Mouse (Mus musculus): ENCODE data around the gene Cyct.

Cyct gene

GRCm38 (mm10) chr2:76360226-76360625, at the start of gene Cyct:
Gene Cyct, minus strand, starts transcription at chr2:76360450.
- DNase-seq (ENCODE audit: low spot score) = no peak

GRCm38 (mm10) chr2:76409986-76410385, 49.7 kb upstream of the Cyct start:
- no peak for DNase-seq (ENCODE audit: low spot score)

DNA sequence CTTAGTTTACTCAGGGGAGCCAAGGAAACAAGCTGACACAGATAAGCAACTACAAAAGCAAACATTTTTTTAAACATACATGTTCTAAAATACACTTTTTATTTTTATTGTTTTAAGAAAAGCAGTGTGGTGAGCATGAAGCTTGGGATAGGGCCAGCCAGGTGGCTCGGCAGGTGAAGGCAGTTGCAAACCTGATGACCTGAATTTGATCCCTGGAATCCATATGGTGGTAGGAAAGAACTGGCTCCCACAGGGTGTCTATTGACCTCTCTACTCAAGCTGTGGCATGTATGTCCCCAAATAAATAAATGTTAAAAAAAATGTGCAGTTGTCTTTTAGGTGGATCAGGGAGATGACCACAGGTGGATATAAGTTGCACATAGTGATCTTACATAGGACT, 49.3 kb upstream of the Cyct start:
- DNase-seq (ENCODE audit: low spot score) = no peak

DNA sequence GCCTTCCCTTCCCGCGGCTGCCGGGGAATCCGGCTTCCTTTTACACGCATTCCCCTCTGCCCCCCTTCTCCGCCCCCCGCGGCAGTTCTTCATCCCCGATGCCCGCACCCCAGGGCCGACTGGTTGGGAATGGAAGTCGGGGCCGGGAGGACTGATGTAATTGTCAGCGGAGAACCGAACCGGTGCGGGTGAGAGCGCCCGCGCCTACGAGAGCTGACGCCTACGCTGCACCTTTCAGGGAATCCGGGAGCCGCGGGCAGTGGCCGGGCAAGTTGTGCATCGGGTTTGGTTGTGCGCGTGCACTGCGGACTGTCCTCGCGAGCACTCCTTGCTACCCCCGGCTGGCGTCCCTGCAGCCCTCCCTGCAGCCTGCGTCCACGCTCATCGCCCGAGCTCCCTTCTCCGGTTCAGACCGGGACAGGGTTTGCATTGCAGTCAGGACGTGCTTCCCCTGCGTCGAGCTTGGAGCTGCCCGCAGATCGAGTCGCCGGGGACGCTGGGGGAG, 46.7 kb upstream of the Cyct start:
- DNase-seq (ENCODE audit: low spot score) = peak; percentile 53

GRCm38 (mm10) chr2:76406151-76406936, 46.1 kb upstream of the Cyct start, which contains the start of gene Osbpl6:
Gene Osbpl6, plus strand, starts transcription at chr2:76406508.
- peak; percentile 69 for DNase-seq (ENCODE audit: low spot score)

GRCm38 (mm10) chr2:76405596-76406150, 45.4 kb upstream of the Cyct start:
- peak; percentile 10 for DNase-seq (ENCODE audit: low spot score)

DNA sequence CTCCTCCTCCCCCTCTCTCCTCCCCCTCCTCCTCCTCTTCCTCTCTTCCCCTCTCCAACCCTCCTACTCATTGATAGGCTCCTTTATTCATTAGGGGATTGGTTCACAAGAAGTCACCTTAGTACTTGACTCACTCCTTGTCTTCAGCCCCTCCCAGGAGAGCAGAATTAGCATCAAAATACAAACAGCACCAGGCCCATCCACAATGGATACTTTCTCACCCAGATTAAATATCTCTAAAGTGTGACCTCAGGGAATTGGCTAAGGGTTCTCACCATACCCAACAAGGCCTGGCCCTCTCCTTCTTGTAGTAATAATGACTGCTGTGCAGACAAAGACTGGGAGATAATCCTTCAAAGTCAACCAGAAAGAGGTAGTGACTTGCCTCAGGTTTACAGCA, 39.9 kb upstream of the Cyct start:
- no peak for DNase-seq (ENCODE audit: low spot score)

GRCm38 (mm10) chr2:76386531-76386930, 26.3 kb upstream of the Cyct start:
- no peak for DNase-seq (ENCODE audit: low spot score)

DNA sequence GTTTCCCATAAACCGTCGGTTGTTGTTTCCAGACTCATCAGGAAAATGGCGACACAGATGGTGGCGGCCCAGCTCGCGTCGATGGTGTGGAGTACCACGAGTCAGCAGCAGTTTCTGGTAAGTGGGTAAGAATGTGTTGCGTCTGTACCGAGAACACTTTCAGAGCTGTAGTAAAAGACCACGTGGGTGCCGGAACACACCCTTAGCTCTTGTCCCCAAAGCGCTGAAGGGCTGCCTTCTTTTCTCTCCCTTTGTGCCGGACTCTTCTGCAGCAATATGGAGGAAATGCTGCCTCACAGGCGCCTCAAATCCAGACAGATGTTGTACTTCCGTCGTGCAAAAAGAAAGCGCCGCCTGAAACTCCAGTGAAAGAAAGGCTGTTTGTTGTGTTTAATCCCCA, 18.4 kb upstream of the Cyct start:
- no peak for DNase-seq (ENCODE audit: low spot score)

GRCm38 (mm10) chr2:76374544-76375206, 14.4 kb upstream of the Cyct start:
- DNase-seq (ENCODE audit: low spot score) = no peak

GRCm38 (mm10) chr2:76372244-76372643, 12.0 kb upstream of the Cyct start:
- DNase-seq (ENCODE audit: low spot score) = no peak

- no peak for DNase-seq (ENCODE audit: low spot score)
These were observed 10.3 kb upstream of the Cyct start for GRCm38 (mm10) chr2:76370656-76370922.

DNA sequence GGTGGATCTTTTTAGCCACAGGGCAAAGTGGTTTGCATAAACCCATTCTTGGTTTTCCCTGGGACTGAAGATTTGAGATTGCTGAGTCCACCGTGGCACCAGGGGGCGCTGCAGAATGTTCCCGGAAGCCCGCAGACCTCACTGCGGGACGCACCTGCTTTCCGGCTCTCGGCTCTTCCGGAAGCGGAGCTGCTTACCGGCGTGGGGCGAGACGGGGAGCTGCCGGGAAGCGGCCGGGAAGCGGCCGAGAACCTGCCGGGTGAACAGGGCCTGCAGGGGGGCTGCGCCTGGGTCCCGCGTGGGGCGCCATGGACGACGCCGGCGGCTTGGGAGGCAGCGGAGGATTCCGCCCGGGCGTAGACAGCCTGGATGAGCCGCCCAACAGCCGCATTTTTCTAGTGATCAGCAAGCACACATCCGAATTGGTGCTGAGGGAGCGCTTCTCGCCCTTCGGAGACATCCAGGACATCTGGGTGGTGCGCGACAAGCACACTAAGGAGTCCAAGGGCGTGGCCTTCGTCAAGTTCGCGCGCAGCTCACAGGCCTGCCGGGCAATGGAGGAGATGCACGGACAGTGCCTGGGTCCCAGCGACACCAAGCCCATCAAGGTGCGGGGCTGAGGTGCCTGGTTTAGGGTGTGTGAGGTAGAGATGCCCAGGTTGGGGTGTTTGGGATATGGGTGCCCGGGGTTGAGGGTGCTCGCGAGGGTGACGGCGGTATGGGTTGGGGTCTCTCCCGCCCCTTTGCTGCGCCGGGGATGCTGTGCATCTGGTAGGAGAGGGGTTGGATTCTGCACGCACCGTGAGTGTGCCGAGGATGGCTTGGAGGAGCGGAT, 9.8 kb upstream of the Cyct start, which contains the start of gene Rbm45:
Gene Rbm45 (plus strand): TSS at position 164 of the 835 bp plus-strand sequence.
- DNase-seq (ENCODE audit: low spot score) = peak; percentile 90

DNA sequence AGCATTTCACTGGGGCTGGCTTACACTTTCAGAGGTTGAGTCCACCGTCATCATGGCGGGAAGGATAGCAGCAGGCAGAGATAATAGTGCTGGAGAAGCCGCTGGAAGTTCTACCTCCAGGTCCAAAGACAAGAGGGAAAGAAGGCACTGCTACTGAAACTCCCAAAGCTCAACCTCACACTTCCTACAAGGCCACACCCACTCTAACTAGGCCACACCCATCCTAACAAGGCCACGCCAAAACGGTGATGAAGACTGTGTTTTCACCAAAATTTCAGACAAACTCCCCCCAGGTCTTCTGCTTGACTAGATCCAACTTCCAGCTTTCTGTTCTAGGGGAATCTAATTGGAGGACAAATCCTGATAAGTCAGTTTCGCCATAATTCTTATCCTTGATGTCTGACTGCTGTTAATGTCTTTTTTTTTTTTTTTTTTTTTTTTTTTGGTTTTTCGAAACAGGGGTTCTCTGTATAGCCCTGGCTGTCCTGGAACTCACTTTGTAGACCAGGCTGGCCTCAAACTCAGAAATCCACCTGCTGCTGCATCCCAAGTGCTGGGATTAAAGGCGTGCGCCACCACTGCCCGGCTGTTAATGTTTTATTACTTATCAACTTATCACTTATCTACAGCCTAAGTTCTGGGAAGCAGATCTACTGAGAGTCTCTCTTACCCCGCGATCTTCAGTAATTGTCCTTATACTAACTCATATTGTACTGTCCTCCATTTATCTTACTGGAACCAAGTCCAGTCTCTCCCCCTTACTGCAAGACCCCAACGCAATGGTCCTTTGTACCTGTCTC, 8.8 kb upstream of the Cyct start:
- no peak for DNase-seq (ENCODE audit: low spot score)

GRCm38 (mm10) chr2:76367188-76367922, 7.1 kb upstream of the Cyct start:
- DNase-seq (ENCODE audit: low spot score) = peak; percentile 88

- DNase-seq (ENCODE audit: low spot score) = no peak
These were observed 5.6 kb upstream of the Cyct start for GRCm38 (mm10) chr2:76365811-76366210.

DNA sequence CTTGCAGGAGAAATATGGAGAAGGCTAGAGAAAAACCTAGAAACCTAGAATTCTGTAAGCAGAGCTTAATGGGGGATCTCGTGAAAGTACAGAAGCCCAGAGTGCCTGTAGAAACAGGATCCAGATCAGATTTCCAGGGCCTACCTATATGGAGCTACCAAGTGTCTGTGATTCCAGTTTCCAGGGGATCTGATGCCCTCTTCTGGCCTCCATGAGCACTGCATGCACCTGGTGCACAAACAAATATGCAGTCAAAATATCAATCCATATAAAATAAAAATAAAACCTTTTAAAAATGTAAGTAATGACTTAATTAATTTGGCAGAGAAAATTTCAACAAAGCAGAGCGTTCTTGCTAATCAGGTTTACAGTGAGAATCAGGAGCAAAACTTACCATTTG, 1.9 kb upstream of the Cyct start:
- no peak for DNase-seq (ENCODE audit: low spot score)

DNA sequence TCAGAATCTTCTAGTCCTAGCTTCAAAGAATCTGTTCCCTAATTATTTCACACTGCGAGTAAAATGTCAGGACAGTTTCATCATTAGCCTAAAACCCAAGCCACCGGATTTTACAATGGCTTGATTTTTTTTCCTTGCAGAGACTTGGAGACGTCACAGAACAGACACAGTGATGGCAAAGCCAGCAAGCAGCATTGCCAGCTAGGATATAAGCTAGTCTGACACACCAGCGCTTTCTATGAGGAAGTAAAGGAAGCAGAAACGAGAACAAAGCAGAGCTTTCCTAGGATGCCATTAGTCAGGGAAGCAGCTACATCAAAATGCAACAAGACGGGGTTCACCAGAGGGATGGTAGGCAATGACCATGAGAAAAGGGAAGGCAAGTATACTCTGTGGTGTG, 12.4 kb downstream of the Cyct start:
- no peak for DNase-seq (ENCODE audit: low spot score)

DNA sequence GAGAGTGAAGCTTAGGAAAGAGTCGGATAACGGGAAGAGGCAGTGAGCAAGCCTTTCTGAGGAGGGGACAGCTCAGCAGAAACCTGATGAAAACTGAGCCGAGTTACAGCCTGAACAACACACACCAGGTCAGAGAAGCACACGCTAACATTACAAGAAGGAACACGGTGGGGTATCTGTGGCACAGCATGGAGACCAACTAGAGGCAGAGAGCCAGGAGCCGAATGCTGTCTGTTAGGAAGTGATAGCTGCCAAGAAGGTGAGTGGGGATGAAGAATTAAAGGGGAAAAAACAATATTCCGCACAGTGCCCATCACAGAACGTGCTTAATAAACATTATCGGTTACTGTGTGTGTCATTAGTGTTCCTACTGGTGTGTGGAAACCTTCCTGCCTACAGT, 18.1 kb downstream of the Cyct start:
- no peak for DNase-seq (ENCODE audit: low spot score)

DNA sequence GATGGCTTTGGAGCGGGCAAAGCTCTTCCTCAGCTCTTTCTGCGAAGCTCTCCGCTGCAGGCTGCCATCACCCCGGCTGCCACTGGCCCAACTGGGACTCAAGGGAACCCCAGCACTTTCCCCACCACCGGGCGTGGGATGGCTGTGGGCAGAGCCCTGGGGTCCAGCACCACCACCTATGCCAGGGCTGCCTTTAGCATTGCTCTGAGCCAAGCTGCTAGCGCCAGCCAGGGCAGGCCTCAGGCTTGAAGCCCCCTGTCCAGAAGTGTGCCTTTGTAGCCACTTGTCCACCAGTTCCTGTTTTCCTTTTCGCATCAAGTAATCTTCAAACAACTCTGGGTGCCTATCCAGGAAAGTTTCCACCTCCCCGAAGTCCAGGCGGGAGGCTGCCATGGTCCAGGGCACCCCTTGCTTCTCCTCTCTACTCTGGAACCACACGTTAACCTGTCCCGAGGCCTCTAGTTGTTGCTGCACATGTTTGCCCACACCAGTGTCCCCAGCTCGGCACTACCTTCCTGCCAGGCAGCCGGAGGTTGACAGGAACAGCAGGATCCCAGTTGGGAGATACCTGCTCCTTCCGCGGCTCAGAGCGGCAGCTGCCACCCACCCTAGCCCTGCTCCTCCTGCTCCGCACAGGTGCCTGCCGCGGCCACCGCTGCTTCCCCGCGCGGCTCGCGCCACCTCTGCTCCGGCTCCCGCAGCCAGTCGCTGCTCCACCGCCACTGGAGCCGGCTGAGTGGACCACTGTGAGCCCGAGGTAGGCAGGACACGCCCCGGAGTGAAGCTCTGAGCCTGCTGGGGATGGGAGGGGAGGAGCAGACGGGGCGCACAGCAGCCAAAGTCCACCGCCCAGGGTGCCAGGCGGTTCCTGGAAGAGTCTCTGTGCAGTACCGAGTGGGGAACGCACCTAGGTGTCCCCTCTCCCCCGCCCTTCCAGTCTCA, 21.8 kb downstream of the Cyct start, which contains the start of gene Pde11a:
Gene Pde11a (minus strand): TSS at position 560 of the 942 bp plus-strand sequence.
- peak; percentile 12 for DNase-seq (ENCODE audit: low spot score)

Data from urinary bladder, postnatal 14 days (tissue).